Comparison of ENCODE assay signal across 17 mouse cellular contexts in the genomic region with DNA sequence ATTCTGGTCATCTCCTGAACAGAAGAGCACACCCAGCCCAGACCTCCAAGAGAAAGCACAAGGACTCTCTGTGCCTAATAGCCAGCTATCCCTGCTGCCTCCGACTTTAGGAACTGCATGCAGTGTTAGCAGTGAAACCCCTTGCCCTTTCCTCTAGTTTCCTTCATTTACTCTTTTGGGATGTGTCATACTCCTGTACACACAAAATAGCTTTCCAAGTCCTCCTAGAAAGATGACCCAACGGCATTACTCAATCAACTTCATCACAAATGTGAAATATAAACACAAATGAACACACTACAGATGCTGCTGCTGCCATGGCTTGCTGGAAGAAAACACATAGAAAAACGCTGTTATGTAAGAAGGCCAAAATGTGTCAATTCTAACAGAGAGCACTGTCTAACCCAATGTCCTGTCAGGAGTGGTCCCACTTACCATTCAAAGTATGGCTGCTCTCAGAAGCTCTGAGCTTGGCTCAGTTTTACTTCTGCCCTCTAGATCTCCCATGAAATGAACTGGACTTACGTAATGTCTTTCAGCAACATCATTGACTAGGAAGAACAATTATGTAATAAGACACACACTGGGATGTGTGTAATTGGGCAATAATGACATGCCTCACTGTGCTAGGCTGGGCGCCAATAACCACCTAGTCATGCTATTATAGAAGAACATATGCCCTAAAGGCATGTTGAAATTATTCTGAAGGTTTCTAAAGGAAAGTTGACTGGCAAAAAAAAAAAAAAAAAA.
DNase-seq lines count a peak whose midpoint lies in the region; ATAC-seq and TF ChIP-seq lines count a peak whose summit lies in the region.
"Had no signal": no experiment of that assay in that cellular context is flagged by ENCODE, and none has a peak within 500 bp of the region (broad histone marks: within the 10 kb centered on the region; RNA-seq: fewer than 3 reads in every experiment).

No protein-coding gene starts in this region.

- H3K4me2 ChIP-seq in lung, postnatal 0 days (replicated peaks; ENCODE audit: low read depth, low read length), result no peak overlapping the region
- H3K4me2 ChIP-seq: embryonic facial prominence, embryonic 12.5 days; heart, embryonic 13.5 days; hindbrain, embryonic 14.5 days; liver, embryonic 15.5 days; midbrain, embryonic 13.5 days had no signal

- peak; percentile 78 for ATAC-seq in lung, postnatal 0 days
- ATAC-seq in monocyte, adult 5-6 weeks (replicated peaks; ENCODE audit: insufficient number of reproducible peaks, low FRiP score, low TSS enrichment, poor library complexity, severe bottlenecking), result peak; percentile 87
- ATAC-seq: midbrain, embryonic 13.5 days had no signal

- peak; percentile 48; the same call in 1 of the 2 replicates for TF ChIP-seq EP300 in lung, postnatal 0 days (IDR thresholded peaks at IDR 0.05)

- H3K4me1 ChIP-seq in lung, postnatal 0 days (ENCODE audit: insufficient read depth, low read depth, low read length), result no peaks in the 10 kb centered on the region
- H3K4me1 ChIP-seq: heart, embryonic 13.5 days; liver, embryonic 15.5 days had no signal

- H3K9ac ChIP-seq in lung, postnatal 0 days (replicated peaks; ENCODE audit: low read depth), result no peak overlapping the region
- H3K9ac ChIP-seq: embryonic facial prominence, embryonic 12.5 days; heart, embryonic 13.5 days; hindbrain, embryonic 14.5 days; liver, embryonic 15.5 days; midbrain, embryonic 13.5 days had no signal

- WGBS in lung, postnatal 0 days, result 72% methylated on average over 5 of the region's 5 CpGs

- no peaks in the 10 kb centered on the region for H3K36me3 ChIP-seq in lung, postnatal 0 days (ENCODE audit: insufficient read depth, low read length)
- H3K36me3 ChIP-seq: embryonic facial prominence, embryonic 12.5 days; G1E; heart, embryonic 13.5 days; liver, embryonic 15.5 days; midbrain, embryonic 13.5 days had no signal

- no peak for TF ChIP-seq CTCF in lung, postnatal 0 days (IDR thresholded peaks at IDR 0.05)

- H3K9me3 ChIP-seq in lung, postnatal 0 days (ENCODE audit: low read length), result no peaks in the 10 kb centered on the region
- H3K9me3 ChIP-seq: embryonic facial prominence, embryonic 12.5 days; heart, embryonic 13.5 days; liver, embryonic 15.5 days; midbrain, embryonic 13.5 days had no signal

- no peaks in the 10 kb centered on the region for H3K27me3 ChIP-seq in lung, postnatal 0 days (replicated peaks; ENCODE audit: insufficient read depth, low read length)
- H3K27me3 ChIP-seq: embryonic facial prominence, embryonic 12.5 days; heart, embryonic 13.5 days; liver, embryonic 15.5 days; midbrain, embryonic 13.5 days had no signal

- peak; percentile 23 for DNase-seq in adrenal gland, adult 2 months
- DNase-seq in adrenal gland, postnatal 4 days (ENCODE audit: low spot score in 2 of 2), result no peak
- DNase-seq in lung, postnatal 0 days (ENCODE audit: low spot score), result peak; percentile 80
- no peak for DNase-seq in lung, postnatal 10 days
- peak; percentile 74 for DNase-seq in fat pad, adult 2 months (ENCODE audit: extremely low read depth, low read depth, low spot score)
- no peak for DNase-seq in layer of hippocampus, postnatal 10 days (ENCODE audit: low spot score in 2 of 2)
- DNase-seq in ovary, postnatal 14 days (ENCODE audit: low spot score), result no peak
- DNase-seq: cerebellum, adult 18-20 months; gastrocnemius, adult 2 months; kidney, adult 18-20 months had no signal

- H3K27ac ChIP-seq in lung, postnatal 0 days (ENCODE audit: low read length), result peak overlapping the region; percentile 27; the same call in 1 of the 2 replicates
- H3K27ac ChIP-seq: embryonic facial prominence, embryonic 12.5 days; gastrocnemius, adult 2 months; heart, embryonic 13.5 days; hindbrain, embryonic 14.5 days; liver, embryonic 15.5 days; midbrain, embryonic 13.5 days had no signal

- no peak overlapping the region for H3K4me3 ChIP-seq in lung, postnatal 0 days (ENCODE audit: low read depth, low read length)
- H3K4me3 ChIP-seq: embryonic facial prominence, embryonic 12.5 days; gastrocnemius, adult 2 months; heart, embryonic 13.5 days; liver, embryonic 15.5 days; midbrain, embryonic 13.5 days had no signal

Comparison
In these comparisons a context has a peak if more than half of its experiments do, and no peak if none do; other contexts are left out.
1. DNase-seq: peak in adrenal gland, adult 2 months (single experiment), lung, postnatal 0 days (single experiment) and fat pad, adult 2 months (single experiment); none in adrenal gland, postnatal 4 days (0 of 2), lung, postnatal 10 days (single experiment), layer of hippocampus, postnatal 10 days (0 of 2) and ovary, postnatal 14 days (single experiment).